Mouse (Mus musculus): ENCODE results near the gene Cend1. TPM values are rescaled to one million over a fixed set of nuclear protein-coding genes. Genes with fewer than 3 reads are reported as not detected.
A peak's percentile ranks its signal among the peaks of the same experiment; 100 is the strongest.

Gene Cend1
- polyA plus RNA-seq (2015; fragmentation: Nextera tagmentation; extraction: Ambion mirVana), result 2.6 and 3.4 TPM in 2 replicates

- peak within 1 kb of the TSS; percentile 28 for H3K4me3 ChIP-seq (replicated peaks)
- 0 out of 2 replicates have a peak within 1 kb of the TSS, but pooled peaks have one; percentile 10 for H3K9ac ChIP-seq
- peaks cover 34% of the 10 kb centered on the region for H3K4me1 ChIP-seq
- H3K36me3 ChIP-seq, result peaks cover 39% of the 10 kb centered on the region
- no peaks in the 10 kb centered on the region for H3K27me3 ChIP-seq
- H3K4me2 ChIP-seq, result peak within 1 kb of the TSS; percentile 50
- no peaks in the 10 kb centered on the region for H3K9me3 ChIP-seq (replicated peaks)
- WGBS, result 6% methylated on average over 19 of the region's 19 CpGs
- ATAC-seq (replicated peaks; ENCODE audit: low FRiP score), result peak; percentile 79
- H3K27ac ChIP-seq, result no peak within 1 kb of the TSS
Observed at GRCm38 (mm10) chr7:141429310-141429709, at the start of gene Cend1. Gene Cend1 (minus strand): TSS chr7:141429491.

GRCm38 (mm10) chr7:141478270-141478748 lies 49.0 kb upstream of the Cend1 start:
- Histone ChIP-seq H3K4me2 (peak overlapping the region; percentile 92), H3K9ac (0 out of 2 replicates have a peak overlapping the region, but pooled peaks have one; percentile 21), H3K4me3 (replicated peaks) (0 out of 2 replicates have a peak overlapping the region, but pooled peaks have one; percentile 8), H3K27me3 (peaks cover 14% of the 10 kb centered on the region), H3K27ac (peak overlapping the region; percentile 97), H3K9me3 (replicated peaks) (no peaks in the 10 kb centered on the region), H3K4me1 (peaks cover 72% of the 10 kb centered on the region), H3K36me3 (no peaks in the 10 kb centered on the region)
- 65% methylated on average over 5 of the region's 5 CpGs for WGBS
- no peak for ATAC-seq (replicated peaks; ENCODE audit: low FRiP score)

GRCm38 (mm10) chr7:141477578-141478269 lies 48.4 kb upstream of the Cend1 start:
- Histone ChIP-seq H3K9ac (peak overlapping the region; percentile 66; the same call in 1 of the 2 replicates), H3K4me1 (peaks cover 73% of the 10 kb centered on the region), H3K4me2 (peak overlapping the region; percentile 92), H3K36me3 (peaks cover 2% of the 10 kb centered on the region), H3K27ac (peak overlapping the region; percentile 97), H3K9me3 (replicated peaks) (no peaks in the 10 kb centered on the region), H3K4me3 (replicated peaks) (peak overlapping the region; percentile 66; the same call in 1 of the 2 replicates), H3K27me3 (peaks cover 8% of the 10 kb centered on the region)
- ATAC-seq (replicated peaks; ENCODE audit: low FRiP score), result no peak
- WGBS, result 46% methylated on average over 4 of the region's 4 CpGs

DNA sequence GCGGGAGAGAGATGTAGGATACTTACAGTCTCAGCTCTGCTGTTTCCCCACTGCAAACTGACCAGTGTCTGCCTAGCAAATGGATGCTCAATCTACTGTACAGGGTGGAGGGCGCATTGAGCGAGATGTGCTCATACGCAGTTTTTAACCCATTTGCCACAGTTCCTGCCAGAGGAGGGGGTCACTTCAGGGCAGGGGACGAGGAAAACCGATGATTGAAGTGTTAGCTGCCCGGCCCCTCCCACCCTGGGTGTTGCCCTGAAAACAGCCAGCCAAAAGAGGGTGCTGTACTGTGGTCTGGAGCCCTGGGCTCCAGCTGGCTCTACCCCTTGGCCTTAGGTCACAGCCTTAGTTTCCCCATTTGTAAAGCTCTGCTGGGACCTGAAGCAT lies 47.7 kb upstream of the Cend1 start:
- Histone ChIP-seq H3K4me1 (peaks cover 70% of the 10 kb centered on the region), H3K27me3 (0 out of 2 replicates have a peak, but pooled peaks cover under 1% of the 10 kb centered on the region), H3K9me3 (replicated peaks) (no peaks in the 10 kb centered on the region), H3K36me3 (peaks cover 10% of the 10 kb centered on the region), H3K27ac (peak overlapping the region; percentile 97), H3K4me2 (peak overlapping the region; percentile 92), H3K4me3 (replicated peaks) (peak overlapping the region; percentile 66), H3K9ac (peak overlapping the region; percentile 66)
- 8% methylated on average over 7 of the region's 7 CpGs for WGBS
- ATAC-seq (replicated peaks; ENCODE audit: low FRiP score), result no peak

- H3K27ac ChIP-seq, result peak overlapping the region; percentile 97
- H3K9me3 ChIP-seq (replicated peaks), result no peaks in the 10 kb centered on the region
- peaks cover 15% of the 10 kb centered on the region for H3K36me3 ChIP-seq
- peaks cover 64% of the 10 kb centered on the region for H3K4me1 ChIP-seq
- WGBS, result 0% methylated on average over 14 of the region's 17 CpGs
- ATAC-seq (replicated peaks; ENCODE audit: low FRiP score), result peak; percentile 72
- H3K4me2 ChIP-seq, result peak overlapping the region; percentile 92
- H3K27me3 ChIP-seq, result no peaks in the 10 kb centered on the region
- peak overlapping the region; percentile 66 for H3K9ac ChIP-seq
- peak overlapping the region; percentile 66 for H3K4me3 ChIP-seq (replicated peaks)
Observed at GRCm38 (mm10) chr7:141476226-141476980, 47.1 kb upstream of the Cend1 start.

DNA sequence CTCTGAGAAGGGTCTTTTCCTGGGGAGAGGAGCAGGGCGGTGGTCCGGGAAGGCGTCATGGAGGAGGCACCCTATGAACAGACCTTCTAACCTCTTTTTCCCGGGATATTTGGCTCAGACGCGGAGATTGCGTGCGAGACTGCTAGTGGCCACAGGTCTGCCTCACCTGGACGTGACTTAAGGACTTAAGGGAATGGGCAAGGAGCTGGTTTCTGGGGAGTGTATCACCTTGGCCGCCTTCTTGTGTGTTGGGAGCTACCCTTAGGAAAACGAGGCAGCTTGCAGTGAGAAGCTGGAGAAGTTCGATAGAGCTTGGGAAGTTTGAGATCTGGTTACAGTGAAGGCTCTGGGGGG lies 46.5 kb upstream of the Cend1 start:
- WGBS, result 0% methylated on average over 12 of the region's 12 CpGs
- peak; percentile 12; the same call in 1 of the 2 replicates for ATAC-seq (replicated peaks; ENCODE audit: low FRiP score)
- Histone ChIP-seq H3K36me3 (peaks cover 21% of the 10 kb centered on the region), H3K9me3 (replicated peaks) (no peaks in the 10 kb centered on the region), H3K4me3 (replicated peaks) (peak overlapping the region; percentile 66), H3K27me3 (no peaks in the 10 kb centered on the region), H3K9ac (peak overlapping the region; percentile 66), H3K4me1 (peaks cover 58% of the 10 kb centered on the region), H3K27ac (peak overlapping the region; percentile 97), H3K4me2 (peak overlapping the region; percentile 92)

DNA sequence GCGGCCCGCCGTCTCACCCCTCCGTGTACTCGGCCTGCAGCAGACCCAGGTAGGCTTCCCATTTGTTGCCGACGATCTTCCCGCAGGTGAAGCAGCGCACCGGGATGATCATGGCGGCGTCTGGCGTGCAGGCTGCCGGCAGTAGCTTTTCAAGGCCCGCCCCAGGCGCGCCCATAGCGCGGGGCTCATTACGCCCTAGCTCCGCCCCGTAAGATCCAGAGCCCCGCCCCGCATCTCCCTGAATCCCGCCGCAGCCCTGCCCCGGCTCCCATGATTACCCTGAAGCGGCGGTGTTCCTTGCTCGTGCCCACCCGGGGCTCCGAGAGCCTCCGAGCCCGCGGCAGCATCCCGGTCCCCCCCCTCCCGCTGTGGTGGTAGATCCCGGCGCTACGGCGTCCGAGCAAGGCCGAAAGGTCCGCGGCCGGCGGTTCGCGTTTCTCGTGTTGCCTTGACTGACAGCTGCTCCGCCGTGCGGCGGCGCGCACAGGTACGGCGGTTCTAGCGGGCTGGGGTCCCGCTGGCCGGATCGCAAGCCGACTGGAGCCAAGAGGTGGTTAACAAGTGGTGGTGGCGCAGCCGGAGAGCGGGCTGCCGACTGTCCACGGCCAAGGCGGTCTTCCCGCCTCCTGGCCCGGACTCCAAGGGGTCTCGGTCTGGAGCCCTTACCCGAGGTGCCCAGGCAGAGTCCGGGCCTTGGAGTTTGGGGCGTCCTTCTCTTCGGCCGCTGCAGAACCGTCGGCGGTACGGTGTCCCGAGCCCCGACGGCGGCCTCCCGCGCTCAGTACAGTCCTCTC lies 45.9 kb upstream of the Cend1 start, which contains the start of the genes Polr2l and Tspan4:
TSS of gene Polr2l (minus strand) at position 122 of the 794 bp plus-strand sequence.
TSS of gene Tspan4 (plus strand) at position 230 of the 794 bp plus-strand sequence.
- ATAC-seq (replicated peaks; ENCODE audit: low FRiP score), result peak; percentile 57
- Histone ChIP-seq H3K36me3 (peaks cover 27% of the 10 kb centered on the region), H3K4me3 (replicated peaks) (peak within 1 kb of the TSS; percentile 66), H3K9me3 (replicated peaks) (no peaks in the 10 kb centered on the region), H3K27ac (peak within 1 kb of the TSS; percentile 97), H3K4me2 (peak within 1 kb of the TSS; percentile 92), H3K27me3 (no peaks in the 10 kb centered on the region), H3K9ac (peak within 1 kb of the TSS; percentile 66), H3K4me1 (peaks cover 55% of the 10 kb centered on the region)
- whole genome bisulfite sequencing, result under 1% methylated on average over 86 of the region's 87 CpGs

- no peaks in the 10 kb centered on the region for H3K9me3 ChIP-seq (replicated peaks)
- peak overlapping the region; percentile 92 for H3K4me2 ChIP-seq
- H3K4me3 ChIP-seq (replicated peaks), result peak overlapping the region; percentile 66
- H3K27me3 ChIP-seq, result no peaks in the 10 kb centered on the region
- 7% methylated on average over 5 of the region's 5 CpGs for WGBS
- ATAC-seq (replicated peaks; ENCODE audit: low FRiP score), result no peak
- H3K27ac ChIP-seq, result no peak overlapping the region
- peaks cover 65% of the 10 kb centered on the region for H3K4me1 ChIP-seq
- peaks cover 35% of the 10 kb centered on the region for H3K36me3 ChIP-seq
- H3K9ac ChIP-seq, result peak overlapping the region; percentile 66
Observed at GRCm38 (mm10) chr7:141474160-141474559, 44.9 kb upstream of the Cend1 start.

- Histone ChIP-seq H3K27ac (no peak overlapping the region), H3K9ac (no peak overlapping the region), H3K4me3 (replicated peaks) (no peak overlapping the region), H3K9me3 (replicated peaks) (no peaks in the 10 kb centered on the region), H3K27me3 (no peaks in the 10 kb centered on the region), H3K4me1 (peaks cover 71% of the 10 kb centered on the region), H3K4me2 (no peak overlapping the region), H3K36me3 (peaks cover 35% of the 10 kb centered on the region)
- ATAC-seq (replicated peaks; ENCODE audit: low FRiP score), result no peak
- WGBS, result 76% methylated on average over 6 of the region's 6 CpGs
Observed at GRCm38 (mm10) chr7:141472763-141473162, 43.5 kb upstream of the Cend1 start.

DNA sequence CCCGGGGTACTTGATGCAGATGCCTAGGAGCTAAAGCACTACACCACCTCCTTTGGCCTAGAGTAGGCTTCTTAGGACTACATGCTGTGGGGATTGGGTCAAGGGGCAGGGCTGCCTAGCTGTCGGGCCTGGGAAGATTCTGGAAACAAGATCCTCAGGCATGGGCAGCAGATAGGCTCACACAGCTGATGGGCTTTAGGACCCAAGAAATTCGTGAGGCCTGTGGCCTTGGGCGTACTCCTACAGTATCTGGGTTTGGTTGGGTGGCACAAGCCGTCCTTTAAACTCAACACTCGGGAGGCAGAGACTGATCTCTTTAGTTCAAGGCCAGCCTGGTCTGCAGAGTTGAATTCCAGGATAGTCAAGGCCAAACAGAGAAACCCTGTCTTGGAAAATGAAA lies 42.9 kb upstream of the Cend1 start:
- Histone ChIP-seq H3K27me3 (no peaks in the 10 kb centered on the region), H3K9me3 (replicated peaks) (no peaks in the 10 kb centered on the region), H3K4me2 (no peak overlapping the region), H3K4me3 (replicated peaks) (no peak overlapping the region), H3K36me3 (peaks cover 35% of the 10 kb centered on the region), H3K27ac (no peak overlapping the region), H3K9ac (no peak overlapping the region), H3K4me1 (peaks cover 69% of the 10 kb centered on the region)
- ATAC-seq (replicated peaks; ENCODE audit: low FRiP score), result no peak
- WGBS, result 78% methylated on average over 6 of the region's 6 CpGs

DNA sequence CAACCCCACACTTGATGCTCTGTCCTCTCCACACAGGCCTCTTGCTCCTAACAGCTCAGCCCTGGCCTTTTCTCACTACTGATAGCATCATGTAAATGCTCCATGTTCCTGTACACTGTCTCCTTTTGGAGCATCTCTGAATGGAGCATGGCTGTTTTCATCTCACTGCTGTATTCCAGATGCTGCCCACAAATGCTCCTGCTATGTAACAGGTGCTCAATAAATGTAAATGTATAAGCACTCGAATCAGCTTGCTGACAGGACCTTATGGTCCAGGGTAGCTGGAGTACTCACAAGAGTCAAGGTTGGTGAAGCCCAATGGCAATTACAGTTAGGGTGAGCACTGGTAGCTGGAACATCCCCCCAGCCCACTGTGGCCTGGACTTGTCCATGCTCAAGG lies 41.9 kb upstream of the Cend1 start:
- Histone ChIP-seq H3K36me3 (peaks cover 35% of the 10 kb centered on the region), H3K27ac (no peak overlapping the region), H3K4me3 (replicated peaks) (no peak overlapping the region), H3K27me3 (no peaks in the 10 kb centered on the region), H3K4me2 (no peak overlapping the region), H3K4me1 (peaks cover 68% of the 10 kb centered on the region), H3K9me3 (replicated peaks) (no peaks in the 10 kb centered on the region), H3K9ac (no peak overlapping the region)
- no peak for ATAC-seq (replicated peaks; ENCODE audit: low FRiP score)
- 97% methylated on average over 1 of the region's 1 CpGs for WGBS
